Mouse (Mus musculus) brain, embryonic 14.5 days (tissue): Measurements from ENCODE around the gene Kbtbd12.

ENCODE experiments used
- CTCF ChIP-seq: fragments of 200-500 bp; IDR thresholded peaks from 2 replicates; pipeline ENCODE4 v1.5.1; 2012; ENCODE audit warnings: inconsistent platforms, mild to moderate bottlenecking, moderate library complexity, borderline replicate concordance; ENCODE audit not compliant: insufficient read depth, insufficient read length; ENCODE audit errors: extremely low read depth
- POLR2A ChIP-seq: fragments of 200-500 bp; IDR thresholded peaks from 2 replicates; pipeline ENCODE4 v1.6.1; 2012; ENCODE audit warnings: mild to moderate bottlenecking, inconsistent platforms, borderline replicate concordance; ENCODE audit not compliant: poor library complexity, insufficient read depth, insufficient read length, severe bottlenecking; ENCODE audit errors: extremely low read depth

DNA sequence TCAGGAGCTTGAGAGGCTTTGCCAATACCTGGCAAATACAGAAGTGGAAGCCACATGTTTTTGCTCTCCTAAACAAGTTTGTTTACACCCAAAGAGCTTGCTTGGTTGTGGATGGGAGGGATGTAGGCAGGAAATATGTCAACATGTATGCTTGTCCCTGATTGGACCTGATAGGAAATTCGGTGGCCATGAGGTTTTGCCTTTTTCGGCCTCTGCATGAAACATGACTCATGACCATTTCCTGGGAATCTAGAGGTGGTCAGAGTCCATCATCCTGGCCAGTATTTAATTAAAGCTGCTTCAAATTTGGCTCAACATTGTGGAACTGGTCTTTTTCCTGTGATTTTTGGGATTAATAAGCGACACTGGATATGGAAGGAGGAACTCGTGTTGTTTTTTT is 53.8 kb downstream of the Kbtbd12 start:
- no peak for TF ChIP-seq POLR2A
- TF ChIP-seq CTCF, result no peak
